In the genomic region with DNA sequence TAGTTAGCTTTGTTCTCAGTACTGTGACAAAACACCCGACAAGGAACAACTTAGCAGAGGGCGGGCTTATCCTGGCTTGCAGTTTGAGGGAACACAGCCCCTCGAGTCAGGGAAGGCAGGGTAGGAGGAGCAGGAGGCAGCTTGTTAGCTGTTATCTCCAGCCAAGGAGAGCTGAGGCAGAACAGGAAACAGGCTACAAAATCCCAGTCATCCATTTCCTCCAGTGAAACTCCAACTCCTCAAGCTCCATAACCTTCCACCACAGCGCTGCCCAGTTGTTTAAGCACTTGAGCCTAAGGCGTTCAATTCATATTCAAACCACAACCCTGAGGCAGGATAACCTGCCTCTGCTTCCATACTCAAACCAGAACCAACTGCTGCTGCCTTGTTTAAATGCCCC, we compare ENCODE assay signal across 16 mouse cellular contexts. TPM values are rescaled to one million over a fixed set of nuclear protein-coding genes. Genes with fewer than 3 reads are reported as not detected.
"Had no signal": no experiment of that assay in that cellular context is flagged by ENCODE, and none has a peak within 500 bp of the region (broad histone marks: within the 10 kb centered on the region; RNA-seq: fewer than 3 reads in every experiment).

No protein-coding gene starts in this region.

- H3K27ac ChIP-seq: lung, embryonic 15.5 days; macrophage; midbrain, embryonic 13.5 days; midbrain, embryonic 15.5 days; neural tube, embryonic 12.5 days had no signal

- H3K27me3 ChIP-seq: lung, embryonic 15.5 days; midbrain, embryonic 13.5 days; midbrain, embryonic 15.5 days; neural tube, embryonic 12.5 days had no signal

- H3K9me3 ChIP-seq: lung, embryonic 15.5 days; midbrain, embryonic 13.5 days; midbrain, embryonic 15.5 days; neural tube, embryonic 12.5 days had no signal

- ATAC-seq: lung, postnatal 0 days; midbrain, embryonic 13.5 days; midbrain, embryonic 15.5 days had no signal

- H3K4me1 ChIP-seq: midbrain, embryonic 13.5 days; midbrain, embryonic 15.5 days; neural tube, embryonic 12.5 days had no signal

- H3K9ac ChIP-seq: lung, embryonic 15.5 days; midbrain, embryonic 13.5 days; midbrain, embryonic 15.5 days; neural tube, embryonic 12.5 days had no signal

- H3K4me3 ChIP-seq: lung, embryonic 15.5 days; megakaryocyte, embryonic 14.5 days; midbrain, embryonic 13.5 days; midbrain, embryonic 15.5 days; neural tube, embryonic 12.5 days had no signal

- H3K36me3 ChIP-seq: lung, embryonic 15.5 days; midbrain, embryonic 13.5 days; midbrain, embryonic 15.5 days; neural tube, embryonic 12.5 days had no signal

- DNase-seq: lung, adult 2 months; lung, postnatal 14 days; lung, postnatal 36 days; right cerebral cortex, postnatal 14 days; spleen, adult 18-20 months; thymus, adult 18-20 months; thymus, postnatal 14 days; thymus, postnatal 36 days had no signal

RNA-seq across cellular contexts. Expression of a gene that starts 45.8 kb away (rescaled TPM):
- total RNA-seq: monocyte, adult 5-6 weeks had no signal
